Mouse (Mus musculus): Measurements from ENCODE around the gene Gabrr3. TPM values are rescaled to one million over a fixed set of nuclear protein-coding genes. Genes with fewer than 3 reads are reported as not detected.

Gabrr3 gene
- total and polyA plus RNA-seq, 3 experiments, result not detected

- in situ Hi-C loops (cut with MboI; ENCODE audit: low pct_ligation_motif_present, low pct_unique_long_range_greater_than_20kb, low sequenced_read_pairs), result no loop called here
- no peaks in the 10 kb centered on the region for H3K4me1 ChIP-seq (ENCODE audit: control insufficient read depth in 1 of 2, insufficient read depth in 2 of 2)
- no peak overlapping the region for H3K9ac ChIP-seq (ENCODE audit: insufficient read depth, low read depth)
- H3K79me2 ChIP-seq (replicated peaks; ENCODE audit: control insufficient read depth, extremely low read depth, insufficient read depth, poor library complexity, severe bottlenecking), result no peaks in the 10 kb centered on the region
- H3K36me3 ChIP-seq (replicated peaks in 1 of 2; ENCODE audit: control insufficient read depth in 1 of 2, insufficient read depth in 1 of 2, low read length in 1 of 2), result no peaks in the 10 kb centered on the region
- TF ChIP-seq ETS1 (conservative IDR thresholded peaks at IDR 0.05; ENCODE audit: low read depth, low read length) (no peak), MAX (IDR thresholded peaks at IDR 0.05; ENCODE audit: low read length) (no peak), TBP (conservative IDR thresholded peaks at IDR 0.05; ENCODE audit: low read depth, low read length) (no peak), POLR2A (IDR thresholded peaks at IDR 0.05; ENCODE audit: low read depth, low read length) (no peak), ZNF384 (IDR thresholded peaks at IDR 0.05; ENCODE audit: low read depth, low read length) (no peak)
- dilution Hi-C loops (cut with MboI; ENCODE audit: extremely low pct_ligation_motif_present, extremely low pct_unique_long_range_greater_than_20kb, low sequenced_read_pairs), result no loop called here
- no peaks in the 10 kb centered on the region for H3K27me3 ChIP-seq (replicated peaks)
- no peak overlapping the region for H3K4me2 ChIP-seq (ENCODE audit: insufficient read depth, low read depth, poor library complexity, severe bottlenecking)
- DNase-seq (ENCODE audit: extremely low read depth), result no peak
- H3K9me3 ChIP-seq (replicated peaks; ENCODE audit: low read length), result no peaks in the 10 kb centered on the region
- no peak overlapping the region for H3K4me3 ChIP-seq (replicated peaks in 1 of 3; ENCODE audit: low read depth in 2 of 3, low read length in 2 of 3, poor library complexity in 1 of 3)
- H3K27ac ChIP-seq (ENCODE audit: insufficient read depth, low read depth), result no peak overlapping the region
Measured at GRCm38 (mm10) chr16:59393300-59393699, 13.8 kb upstream of the Gabrr3 start.

- H3K4me1 ChIP-seq (ENCODE audit: control insufficient read depth in 1 of 2, insufficient read depth in 2 of 2), result peaks cover 0 to 4% of the 10 kb centered on the region in 2 experiments; a peak in 1 of 4 replicates
- no peak overlapping the region for H3K4me3 ChIP-seq (replicated peaks in 1 of 3; ENCODE audit: low read depth in 2 of 3, low read length in 2 of 3, poor library complexity in 1 of 3)
- no peaks in the 10 kb centered on the region for H3K27me3 ChIP-seq (replicated peaks)
- H3K9ac ChIP-seq (ENCODE audit: insufficient read depth, low read depth), result no peak overlapping the region
- DNase-seq (ENCODE audit: extremely low read depth), result peak; percentile 62
- no peak overlapping the region for H3K4me2 ChIP-seq (ENCODE audit: insufficient read depth, low read depth, poor library complexity, severe bottlenecking)
- TF ChIP-seq NELFE (IDR thresholded peaks at IDR 0.05; ENCODE audit: low read depth, low read length) (peak; percentile 18; the same call in 1 of the 2 replicates), RAD21 (IDR thresholded peaks at IDR 0.05; ENCODE audit: low read depth, low read length) (peak; percentile 48), SMC3 (IDR thresholded peaks at IDR 0.05; ENCODE audit: low read depth, low read length) (peak; percentile 46), GABPA (IDR thresholded peaks at IDR 0.05; ENCODE audit: insufficient replicate concordance, low read depth, low read length) (no peak), USF1 (IDR thresholded peaks at IDR 0.05; ENCODE audit: low read depth, low read length) (no peak), PAX5 (IDR thresholded peaks at IDR 0.05; ENCODE audit: low read length) (no peak), CTCF (conservative IDR thresholded peaks at IDR 0.05 in 1 of 2, IDR thresholded peaks at IDR 0.05 in 1 of 2; ENCODE audit: low read depth in 2 of 2, low read length in 2 of 2) (peak; percentile 49 to 79), ZC3H11A (IDR thresholded peaks at IDR 0.05; ENCODE audit: low read depth, low read length) (no peak)
- dilution Hi-C loops (cut with MboI; ENCODE audit: extremely low pct_ligation_motif_present, extremely low pct_unique_long_range_greater_than_20kb, low sequenced_read_pairs), result no loop called here
- H3K79me2 ChIP-seq (replicated peaks; ENCODE audit: control insufficient read depth, extremely low read depth, insufficient read depth, poor library complexity, severe bottlenecking), result no peaks in the 10 kb centered on the region
- in situ Hi-C loops (cut with MboI; ENCODE audit: low pct_ligation_motif_present, low pct_unique_long_range_greater_than_20kb, low sequenced_read_pairs), result loop anchor here (10.0 to 25.0 kb wide), 2 partner anchors 739 to 946 kb away; partner anchors contain the start of gene Cpox
- H3K27ac ChIP-seq (ENCODE audit: insufficient read depth, low read depth), result no peak overlapping the region
- H3K36me3 ChIP-seq (replicated peaks in 1 of 2; ENCODE audit: control insufficient read depth in 1 of 2, insufficient read depth in 1 of 2, low read length in 1 of 2), result no peaks in the 10 kb centered on the region
- no peaks in the 10 kb centered on the region for H3K9me3 ChIP-seq (replicated peaks; ENCODE audit: low read length)
Measured at GRCm38 (mm10) chr16:59401102-59401501, 6.0 kb upstream of the Gabrr3 start.

- in situ Hi-C loops (cut with MboI; ENCODE audit: low pct_ligation_motif_present, low pct_unique_long_range_greater_than_20kb, low sequenced_read_pairs), result loop anchor here (10.0 to 25.0 kb wide), 2 partner anchors 740 to 947 kb away; partner anchors contain the start of gene Cpox
- no peak for DNase-seq (ENCODE audit: extremely low read depth)
- Histone ChIP-seq H3K4me2 (ENCODE audit: insufficient read depth, low read depth, poor library complexity, severe bottlenecking) (no peak overlapping the region), H3K4me1 (ENCODE audit: control insufficient read depth in 1 of 2, insufficient read depth in 2 of 2) (peaks cover 0 to 4% of the 10 kb centered on the region in 2 experiments; a peak in 1 of 4 replicates), H3K9ac (ENCODE audit: insufficient read depth, low read depth) (no peak overlapping the region), H3K9me3 (replicated peaks; ENCODE audit: low read length) (no peaks in the 10 kb centered on the region), H3K27me3 (replicated peaks) (no peaks in the 10 kb centered on the region), H3K79me2 (replicated peaks; ENCODE audit: control insufficient read depth, extremely low read depth, insufficient read depth, poor library complexity, severe bottlenecking) (no peaks in the 10 kb centered on the region), H3K36me3 (replicated peaks in 1 of 2; ENCODE audit: control insufficient read depth in 1 of 2, insufficient read depth in 1 of 2, low read length in 1 of 2) (no peaks in the 10 kb centered on the region), H3K4me3 (replicated peaks in 1 of 3; ENCODE audit: low read depth in 2 of 3, low read length in 2 of 3, poor library complexity in 1 of 3) (no peak overlapping the region), H3K27ac (ENCODE audit: insufficient read depth, low read depth) (no peak overlapping the region)
- dilution Hi-C loops (cut with MboI; ENCODE audit: extremely low pct_ligation_motif_present, extremely low pct_unique_long_range_greater_than_20kb, low sequenced_read_pairs), result no loop called here
- no peak for TF ChIP-seq CHD2 (IDR thresholded peaks at IDR 0.05; ENCODE audit: low read length)
- no peak for TF ChIP-seq ETS1 (conservative IDR thresholded peaks at IDR 0.05; ENCODE audit: low read depth, low read length)
- no peak for TF ChIP-seq MAFK (IDR thresholded peaks at IDR 0.05; ENCODE audit: insufficient replicate concordance, low read length)
- TF ChIP-seq ELF1 (IDR thresholded peaks at IDR 0.05; ENCODE audit: low read depth, low read length), result no peak
- TF ChIP-seq SMC3 (IDR thresholded peaks at IDR 0.05; ENCODE audit: low read depth, low read length), result no peak
- no peak for TF ChIP-seq RAD21 (IDR thresholded peaks at IDR 0.05; ENCODE audit: low read depth, low read length)
- TF ChIP-seq ZNF384 (IDR thresholded peaks at IDR 0.05; ENCODE audit: low read depth, low read length), result no peak
- TF ChIP-seq GABPA (IDR thresholded peaks at IDR 0.05; ENCODE audit: insufficient replicate concordance, low read depth, low read length), result no peak
- no peak for TF ChIP-seq POLR2A (IDR thresholded peaks at IDR 0.05; ENCODE audit: low read depth, low read length)
- no peak for TF ChIP-seq CTCF (conservative IDR thresholded peaks at IDR 0.05 in 1 of 2, IDR thresholded peaks at IDR 0.05 in 1 of 2; ENCODE audit: low read depth in 2 of 2, low read length in 2 of 2)
- TF ChIP-seq MXI1 (IDR thresholded peaks at IDR 0.05; ENCODE audit: low read depth, low read length), result no peak
- no peak for TF ChIP-seq CHD1 (IDR thresholded peaks at IDR 0.05; ENCODE audit: low read depth, low read length)
- TF ChIP-seq SIN3A (IDR thresholded peaks at IDR 0.05; ENCODE audit: low read length), result no peak
- no peak for TF ChIP-seq USF1 (IDR thresholded peaks at IDR 0.05; ENCODE audit: low read depth, low read length)
Measured at GRCm38 (mm10) chr16:59401985-59402384, 5.1 kb upstream of the Gabrr3 start.

Data from CH12.LX (cell line).